Mouse (Mus musculus) left cerebral cortex, adult 9 months (tissue): Measurements from ENCODE around the gene Psg19.

Experiments used
- DNase-seq, 2 experiments: peaks; one replicate each; pipeline ENCODE4 v3.0.0; 2022; ENCODE audit warnings: low spot score in 2 of 2

Gene Psg19

GRCm38 (mm10) chr7:18746189-18746860 is 52.0 kb downstream of the Psg19 start:
- no peak for DNase-seq
